Mouse (Mus musculus) stomach, postnatal 0 days (tissue): ENCODE measurements at regions not wholly inside any gene's neighbourhood (a gene's known extent, or its start where the extent isn't known, plus 50 kb on each side); places are given as distances from the start of the nearest gene placed in this dataset.

Source experiments
- ATAC-seq: fragments of 200-750 bp; cut with Nextera tagmentation; 2 replicates; pipeline ENCODE4 v1.8.0; 2017; ENCODE audit not compliant: low FRiP score, low TSS enrichment
- DNase-seq: peaks from one replicate; pipeline ENCODE4 v3.0.0-alpha.2; 2016; ENCODE audit warnings: low spot score
- H3K27ac ChIP-seq: fragments of 300-500 bp; sonication (generic); replicated peaks from 2 replicates; pipeline ENCODE4 v1.5.1; 2014; ENCODE audit warnings: mild to moderate bottlenecking, control low read depth
- H3K27me3 ChIP-seq: fragments of 300-500 bp; sonication (generic); 2 replicates; pipeline ENCODE4 v1.6.1; 2014; ENCODE audit warnings: low read length; ENCODE audit not compliant: control insufficient read depth, insufficient read depth
- H3K36me3 ChIP-seq: fragments of 300-500 bp; sonication (generic); 2 replicates; pipeline ENCODE4 v1.6.1; 2014; ENCODE audit warnings: low read length, mixed read lengths; ENCODE audit not compliant: control insufficient read depth, insufficient read depth
- H3K4me1 ChIP-seq: fragments of 300-500 bp; sonication (generic); replicated peaks from 2 replicates; pipeline ENCODE4 v1.6.1; 2014; ENCODE audit warnings: antibody characterized with exemption; ENCODE audit not compliant: control insufficient read depth, insufficient read depth
- H3K4me2 ChIP-seq: fragments of 300-500 bp; sonication (generic); replicated peaks from 2 replicates; pipeline ENCODE4 v1.6.1; 2014; ENCODE audit warnings: low read depth, mild to moderate bottlenecking, control low read depth, moderate library complexity
- H3K4me3 ChIP-seq: fragments of 300-500 bp; sonication (generic); 2 replicates; pipeline ENCODE4 v1.5.1; 2014; ENCODE audit warnings: low read depth, low read length, control low read depth
- H3K9ac ChIP-seq: fragments of 300-500 bp; sonication (generic); 2 replicates; pipeline ENCODE4 v1.6.1; 2014; ENCODE audit warnings: mild to moderate bottlenecking, low read length, control low read depth, mixed read lengths
- H3K9me3 ChIP-seq: fragments of 300-500 bp; sonication (generic); 2 replicates; pipeline ENCODE4 v1.6.1; 2016; ENCODE audit warnings: low read length; ENCODE audit not compliant: control insufficient read depth
- CTCF ChIP-seq: IDR thresholded peaks from 2 replicates; pipeline ENCODE4 v1.5.1; 2016; ENCODE audit warnings: antibody characterized with exemption, low read depth, mild to moderate bottlenecking, moderate library complexity
- EP300 ChIP-seq: optimal IDR thresholded peaks from 2 replicates; pipeline ENCODE3; 2016; ENCODE audit warnings: antibody characterized with exemption
- WGBS: fragments of 180-500 bp; shearing (Covaris S2); extraction: QIAGEN DNeasy Blood & Tissue Kit; methylation state at CpG from one replicate; pipeline ENCODE4 v1.1.7; 2014; 5-methylcytosine and 5-hydroxymethylcytosine counted together

DNA sequence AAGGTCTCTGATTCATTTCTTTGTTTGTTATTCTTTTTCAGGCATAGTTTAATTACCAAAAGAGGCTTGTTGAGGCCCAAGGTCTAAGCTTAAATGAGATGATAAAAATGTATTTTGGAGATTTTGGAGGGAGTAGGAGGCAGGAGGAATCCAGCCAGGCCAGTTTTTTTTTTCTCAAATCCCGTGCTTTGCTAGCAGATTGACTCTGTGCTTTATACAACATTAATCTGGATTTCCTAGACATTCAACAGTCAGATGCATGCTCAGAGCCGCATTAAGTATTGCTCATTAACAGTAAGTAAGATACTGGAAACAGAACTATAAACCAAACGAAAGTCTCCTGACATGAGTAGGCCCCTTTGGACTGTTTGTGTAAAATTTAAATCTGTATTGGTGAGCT is 662.9 kb upstream of the Nrsn1 start:
- H3K27ac ChIP-seq = no peak overlapping the region; the same call in 1 of the 2 replicates
- ATAC-seq = no peak
- DNase-seq = no peak
- H3K9me3 ChIP-seq = no peaks in the 10 kb centered on the region
- no peak overlapping the region for H3K4me3 ChIP-seq
- H3K9ac ChIP-seq = no peak overlapping the region
- H3K4me2 ChIP-seq = no peak overlapping the region
- 16% methylated on average over 3 of the region's 3 CpGs for WGBS
- no peaks in the 10 kb centered on the region for H3K4me1 ChIP-seq
- H3K36me3 ChIP-seq = no peaks in the 10 kb centered on the region
- no peaks in the 10 kb centered on the region for H3K27me3 ChIP-seq
- TF ChIP-seq CTCF (no peak), EP300 (no peak)

DNA sequence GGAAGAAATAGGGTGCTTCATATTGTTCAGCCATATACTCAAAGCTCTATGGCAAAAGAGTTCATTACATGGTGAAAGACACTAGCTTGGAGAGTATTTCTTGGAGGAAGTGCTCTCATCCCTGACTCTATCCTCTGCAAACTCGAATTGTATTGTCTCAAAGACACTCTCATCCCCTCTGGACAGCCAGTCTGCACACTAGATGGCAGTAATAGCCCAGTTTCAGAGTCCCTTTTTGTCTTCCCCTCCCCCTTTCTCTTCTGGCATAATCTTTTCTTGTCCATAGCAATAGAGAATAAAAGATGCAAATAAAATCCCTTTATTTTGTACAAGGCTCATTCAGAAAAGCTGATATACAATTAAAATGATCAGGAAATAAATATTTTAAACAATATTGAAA is 662.5 kb upstream of the Nrsn1 start:
- DNase-seq (peak; percentile 55), ATAC-seq (no peak)
- H3K27ac ChIP-seq = no peak overlapping the region
- H3K4me3 ChIP-seq = no peak overlapping the region
- H3K36me3 ChIP-seq = no peaks in the 10 kb centered on the region
- no peaks in the 10 kb centered on the region for H3K9me3 ChIP-seq
- TF ChIP-seq CTCF (peak; percentile 91), EP300 (no peak)
- no peak overlapping the region for H3K9ac ChIP-seq
- 10% methylated on average over 1 of the region's 1 CpGs for WGBS
- H3K27me3 ChIP-seq = no peaks in the 10 kb centered on the region
- no peaks in the 10 kb centered on the region for H3K4me1 ChIP-seq
- H3K4me2 ChIP-seq = no peak overlapping the region

GRCm38 (mm10) chr13:25932365-25932764 is 662.1 kb upstream of the Nrsn1 start:
- ATAC-seq (no peak), DNase-seq (no peak)
- no peak overlapping the region for H3K9ac ChIP-seq
- no peak overlapping the region for H3K4me3 ChIP-seq
- no peaks in the 10 kb centered on the region for H3K36me3 ChIP-seq
- H3K27ac ChIP-seq = no peak overlapping the region
- no peaks in the 10 kb centered on the region for H3K9me3 ChIP-seq
- 66% methylated on average over 2 of the region's 2 CpGs for WGBS
- TF ChIP-seq CTCF (no peak), EP300 (no peak)
- H3K4me2 ChIP-seq = no peak overlapping the region
- H3K4me1 ChIP-seq = no peaks in the 10 kb centered on the region
- H3K27me3 ChIP-seq = no peaks in the 10 kb centered on the region

DNA sequence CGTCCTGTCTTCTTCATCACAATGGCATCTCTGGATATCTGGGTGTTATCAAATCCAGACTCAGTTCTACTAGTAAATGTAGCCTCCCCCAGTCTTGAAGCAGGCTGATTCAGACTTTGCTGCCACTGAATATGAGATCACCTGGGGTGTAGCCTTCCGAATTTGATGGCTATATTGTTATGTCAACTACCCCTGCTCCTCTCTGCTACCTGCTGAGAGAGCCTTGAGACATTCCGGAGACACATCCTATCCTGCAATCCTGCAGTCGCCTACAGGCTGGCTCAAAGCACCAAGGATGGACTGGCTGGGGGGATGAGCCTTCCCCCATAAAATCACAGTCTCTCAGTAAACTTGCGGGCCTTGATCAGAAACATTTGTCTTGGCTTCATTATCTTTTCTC is 655.4 kb upstream of the Nrsn1 start:
- Histone ChIP-seq H3K4me1 (no peaks in the 10 kb centered on the region), H3K4me3 (no peak overlapping the region), H3K9me3 (no peaks in the 10 kb centered on the region), H3K9ac (no peak overlapping the region), H3K4me2 (no peak overlapping the region), H3K27me3 (no peaks in the 10 kb centered on the region), H3K27ac (no peak overlapping the region), H3K36me3 (no peaks in the 10 kb centered on the region)
- TF ChIP-seq CTCF (no peak), EP300 (no peak)
- DNase-seq (no peak), ATAC-seq (no peak)
- 93% methylated on average over 5 of the region's 5 CpGs for WGBS

DNA sequence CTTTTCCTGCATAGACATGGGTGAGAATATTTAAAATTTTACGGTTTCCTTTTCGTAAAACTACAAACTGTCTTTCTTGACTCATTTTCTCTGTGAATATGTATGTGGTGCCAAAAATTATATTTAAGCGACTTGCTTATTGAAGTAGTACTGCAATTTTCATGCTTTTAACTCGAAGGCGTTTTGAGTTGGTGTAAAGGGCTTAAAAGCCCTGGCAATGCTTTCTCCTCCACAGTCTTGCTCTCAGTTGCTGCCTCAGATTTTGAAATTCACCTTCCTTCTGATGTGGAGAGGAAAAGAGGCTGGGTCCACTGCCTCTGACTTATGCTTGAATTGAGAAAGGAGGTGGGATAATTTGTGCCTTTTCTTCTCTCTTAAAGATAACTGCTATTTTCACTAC is 629.6 kb upstream of the Nrsn1 start:
- H3K9me3 ChIP-seq = no peaks in the 10 kb centered on the region

DNA sequence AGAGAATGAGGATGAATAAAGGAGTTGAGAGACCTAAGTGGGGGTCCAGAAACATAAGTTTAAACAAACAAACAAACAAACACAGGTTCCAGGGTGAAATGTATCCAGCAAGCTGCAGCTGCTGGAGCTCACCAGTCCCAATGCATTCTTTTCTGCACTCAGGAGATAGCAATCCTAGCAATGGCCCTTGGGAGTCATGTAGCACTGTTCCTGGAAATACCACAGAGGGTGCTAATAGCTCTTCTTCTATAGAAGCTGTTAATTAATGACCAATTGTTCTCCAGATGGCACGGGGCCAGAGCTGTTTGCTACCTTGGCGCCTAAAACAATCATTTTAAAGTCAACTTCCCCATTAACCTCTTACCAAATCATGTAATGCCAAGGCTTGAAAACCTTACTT is 622.8 kb upstream of the Nrsn1 start:
- no peak for TF ChIP-seq CTCF
- no peak for TF ChIP-seq EP300
- ATAC-seq (no peak), DNase-seq (no peak)

More for the DNA sequence above, 629.6 kb upstream of the Nrsn1 start:
- DNase-seq (no peak), ATAC-seq (no peak)
- Histone ChIP-seq H3K4me2 (no peak overlapping the region), H3K4me1 (no peaks in the 10 kb centered on the region), H3K4me3 (no peak overlapping the region), H3K27ac (no peak overlapping the region), H3K9ac (no peak overlapping the region), H3K27me3 (no peaks in the 10 kb centered on the region), H3K36me3 (no peaks in the 10 kb centered on the region)
- 82% methylated on average over 5 of the region's 5 CpGs for WGBS
- TF ChIP-seq CTCF = no peak
- no peak for TF ChIP-seq EP300

More for the DNA sequence above, 622.8 kb upstream of the Nrsn1 start:
- H3K36me3 ChIP-seq = no peaks in the 10 kb centered on the region
- H3K4me2 ChIP-seq = no peak overlapping the region
- H3K27ac ChIP-seq = no peak overlapping the region
- H3K9ac ChIP-seq = no peak overlapping the region
- H3K27me3 ChIP-seq = no peaks in the 10 kb centered on the region
- H3K4me3 ChIP-seq = no peak overlapping the region
- H3K9me3 ChIP-seq = no peaks in the 10 kb centered on the region
- WGBS = 31% methylated on average over 2 of the region's 2 CpGs
- H3K4me1 ChIP-seq = no peaks in the 10 kb centered on the region
